Mouse (Mus musculus): ENCODE measurements around the gene H6pd.

DNA sequence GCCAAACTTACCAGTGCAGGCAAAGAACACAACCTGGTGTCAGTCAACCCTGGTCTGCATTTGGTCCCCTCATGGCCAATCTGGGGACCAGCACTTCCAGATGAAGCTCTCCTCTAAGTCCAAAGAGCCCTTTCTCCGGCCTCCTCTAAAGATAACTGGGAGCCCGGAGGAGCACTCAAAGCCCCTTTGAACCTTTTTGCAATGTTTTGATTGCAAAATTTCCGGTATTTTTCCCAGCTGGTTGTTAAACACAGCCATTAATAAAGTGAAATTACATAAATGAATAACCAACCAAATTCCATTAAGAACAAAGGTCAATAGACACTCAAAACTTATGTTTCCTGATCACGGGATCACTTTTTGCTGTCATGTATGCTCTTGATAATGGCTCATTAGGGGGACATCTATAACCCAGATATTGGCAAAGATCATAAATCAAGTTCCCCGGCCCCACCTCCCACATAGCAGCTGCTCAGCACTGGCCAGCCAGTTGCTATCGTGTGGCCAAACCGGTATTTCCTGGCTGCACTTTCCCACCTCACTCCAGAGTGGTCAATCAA is 5.7 kb downstream of the H6pd start:
- no peak for TF ChIP-seq EP300 (optimal IDR thresholded peaks at IDR 0.05)
- no peak for TF ChIP-seq CTCF (IDR thresholded peaks at IDR 0.05; ENCODE audit: low read depth)
